Mouse (Mus musculus): Measurements from ENCODE around the gene Braf.
A peak's percentile ranks its signal among the peaks of the same experiment; 100 is the strongest.
"Not testable (repeated sequence)": the region's sequence is repeated elsewhere in the genome, so short reads cannot be mapped to it uniquely, and the experiment has no call there.

Gene Braf

GRCm38 (mm10) chr6:39724866-39725711 is at the start of gene Braf:
Gene Braf (minus strand): TSS chr6:39725463.
- DNase-seq (ENCODE audit: low read depth in 2 of 2, low spot score in 2 of 2), result peak; percentile 76 to 78

GRCm38 (mm10) chr6:39775029-39775428 is 49.8 kb upstream of the Braf start:
- no peak for DNase-seq (ENCODE audit: low read depth in 2 of 2, low spot score in 2 of 2)

GRCm38 (mm10) chr6:39757229-39757628 is 32.0 kb upstream of the Braf start:
- no peak for DNase-seq (ENCODE audit: low read depth in 2 of 2, low spot score in 2 of 2)

- DNase-seq (ENCODE audit: low read depth in 2 of 2, low spot score in 2 of 2), result no peak
These were observed 24.6 kb upstream of the Braf start for GRCm38 (mm10) chr6:39749881-39750280.

DNA sequence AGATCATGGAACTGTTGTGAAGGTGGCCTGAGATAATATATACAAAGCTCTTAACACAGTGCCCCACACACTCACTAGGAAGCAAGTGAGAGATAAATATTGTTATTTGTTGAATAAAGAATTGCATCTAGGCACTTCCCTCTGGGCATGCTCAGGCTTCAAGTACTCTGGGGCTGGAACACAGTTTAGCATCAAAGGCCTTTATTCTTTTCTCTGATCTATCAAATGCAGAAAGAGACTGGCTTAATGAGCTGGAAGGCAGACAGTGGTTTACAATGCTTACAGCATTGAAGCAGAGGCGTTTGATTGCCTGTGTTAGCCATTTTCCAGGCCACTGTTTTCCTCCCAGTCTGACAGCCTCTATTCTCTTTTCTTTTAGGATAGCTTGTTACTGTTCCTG is 21.8 kb upstream of the Braf start:
- no peak for DNase-seq (ENCODE audit: low read depth in 2 of 2, low spot score in 2 of 2)

- DNase-seq (ENCODE audit: low read depth in 2 of 2, low spot score in 2 of 2), result no peak
These were observed 20.2 kb upstream of the Braf start for GRCm38 (mm10) chr6:39745456-39745855.

- not testable (repeated sequence) for DNase-seq (ENCODE audit: low read depth in 2 of 2, low spot score in 2 of 2)
These were observed 14.4 kb upstream of the Braf start for GRCm38 (mm10) chr6:39739698-39740097.

GRCm38 (mm10) chr6:39728095-39728494 is 2.8 kb upstream of the Braf start:
- DNase-seq (ENCODE audit: low read depth in 2 of 2, low spot score in 2 of 2), result no peak

GRCm38 (mm10) chr6:39726149-39726548 is 886 bp upstream of the Braf start:
- no peak for DNase-seq (ENCODE audit: low read depth in 2 of 2, low spot score in 2 of 2)

- DNase-seq (ENCODE audit: low read depth in 2 of 2, low spot score in 2 of 2), result no peak
These were observed 759 bp downstream of the Braf start for GRCm38 (mm10) chr6:39724542-39724865.

GRCm38 (mm10) chr6:39724071-39724470 is 1.2 kb downstream of the Braf start:
- peak in 1 of 2 experiments; percentile 9 for DNase-seq (ENCODE audit: low read depth in 2 of 2, low spot score in 2 of 2)

GRCm38 (mm10) chr6:39718567-39718966 is 6.7 kb downstream of the Braf start:
- DNase-seq (ENCODE audit: low read depth in 2 of 2, low spot score in 2 of 2), result no peak

DNA sequence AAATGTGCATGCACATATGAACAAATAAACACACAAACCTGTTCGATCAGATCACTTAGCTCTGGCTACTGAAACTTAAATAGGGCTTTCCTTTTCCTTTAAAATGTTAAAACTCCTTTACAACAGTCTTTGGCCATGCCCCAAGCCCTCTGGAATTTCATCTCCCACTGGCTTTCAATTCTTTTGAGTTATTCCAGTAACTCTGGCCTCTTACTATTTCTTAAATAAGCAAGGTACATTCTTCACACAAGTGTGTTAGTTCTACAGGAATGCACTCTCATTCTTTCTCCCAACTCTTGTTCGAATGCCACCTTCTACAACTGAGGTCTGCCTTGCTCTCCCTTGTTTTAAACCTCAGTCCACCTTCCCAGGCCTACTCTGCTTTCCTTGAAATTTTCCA is 8.2 kb downstream of the Braf start:
- no peak for DNase-seq (ENCODE audit: low read depth in 2 of 2, low spot score in 2 of 2)

GRCm38 (mm10) chr6:39714341-39714740 is 10.9 kb downstream of the Braf start:
- DNase-seq (ENCODE audit: low read depth in 2 of 2, low spot score in 2 of 2), result no peak

GRCm38 (mm10) chr6:39713399-39713798 is 11.9 kb downstream of the Braf start:
- DNase-seq (ENCODE audit: low read depth in 2 of 2, low spot score in 2 of 2), result no peak

- DNase-seq (ENCODE audit: low read depth in 2 of 2, low spot score in 2 of 2), result no peak
These were observed 19.6 kb downstream of the Braf start for GRCm38 (mm10) chr6:39705625-39706024.

DNA sequence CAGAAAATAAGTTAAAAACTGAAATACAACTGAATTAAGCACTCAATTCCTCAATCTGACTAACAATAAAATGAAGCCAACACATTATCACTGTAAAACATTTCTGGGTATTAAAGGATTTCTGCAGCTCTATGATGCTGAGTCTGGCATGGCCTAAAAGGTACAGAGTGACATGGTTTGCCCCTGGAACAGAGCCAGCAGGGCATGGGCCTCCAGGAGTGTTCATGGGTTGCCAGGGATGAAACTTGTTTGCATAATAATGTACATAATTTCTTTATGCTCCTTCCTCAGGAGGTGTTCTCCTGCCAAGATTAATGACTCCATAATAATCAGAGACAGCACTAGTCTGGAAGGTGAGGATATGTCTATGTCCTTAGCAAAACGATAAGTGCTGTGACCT is 32.1 kb downstream of the Braf start:
- no peak for DNase-seq (ENCODE audit: low read depth in 2 of 2, low spot score in 2 of 2)

GRCm38 (mm10) chr6:39686839-39687238 is 38.4 kb downstream of the Braf start:
- DNase-seq (ENCODE audit: low read depth in 2 of 2, low spot score in 2 of 2), result not testable (repeated sequence)

- no peak for DNase-seq (ENCODE audit: low read depth in 2 of 2, low spot score in 2 of 2)
These were observed 43.5 kb downstream of the Braf start for GRCm38 (mm10) chr6:39681795-39682194.

GRCm38 (mm10) chr6:39680524-39680923 is 44.7 kb downstream of the Braf start:
- no peak for DNase-seq (ENCODE audit: low read depth in 2 of 2, low spot score in 2 of 2)

DNA sequence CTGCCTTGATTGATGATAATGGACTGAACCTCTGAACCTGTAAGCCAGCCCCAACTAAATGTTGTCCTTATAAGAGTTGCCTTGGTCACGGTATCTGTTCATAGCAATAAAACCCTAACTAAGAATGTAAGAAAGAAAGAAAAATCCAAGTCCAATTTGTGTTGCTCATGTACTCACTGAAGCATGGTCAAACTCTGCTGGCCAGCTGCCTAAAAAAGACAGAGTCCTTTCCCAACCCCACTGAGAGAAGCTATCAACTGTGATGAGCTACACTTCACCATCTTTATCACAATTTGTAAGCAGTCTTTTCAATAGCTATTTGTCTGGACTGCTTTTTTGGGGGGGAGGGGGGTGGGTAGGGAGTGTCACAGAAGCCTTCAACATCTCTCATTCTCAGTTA is 47.0 kb downstream of the Braf start:
- no peak for DNase-seq (ENCODE audit: low read depth in 2 of 2, low spot score in 2 of 2)

- no peak for DNase-seq (ENCODE audit: low read depth in 2 of 2, low spot score in 2 of 2)
These were observed 50.2 kb downstream of the Braf start for GRCm38 (mm10) chr6:39675081-39675480.

- no peak for DNase-seq (ENCODE audit: low read depth in 2 of 2, low spot score in 2 of 2)
These were observed 114.0 kb downstream of the Braf start for GRCm38 (mm10) chr6:39611296-39611695.
